Mouse (Mus musculus) cerebellum, adult 9-11 months (tissue): Measurements from ENCODE around the gene Scel.

Source experiments
- DNase-seq: peaks from one replicate; pipeline ENCODE4 v3.0.0; 2022

Gene Scel

DNA sequence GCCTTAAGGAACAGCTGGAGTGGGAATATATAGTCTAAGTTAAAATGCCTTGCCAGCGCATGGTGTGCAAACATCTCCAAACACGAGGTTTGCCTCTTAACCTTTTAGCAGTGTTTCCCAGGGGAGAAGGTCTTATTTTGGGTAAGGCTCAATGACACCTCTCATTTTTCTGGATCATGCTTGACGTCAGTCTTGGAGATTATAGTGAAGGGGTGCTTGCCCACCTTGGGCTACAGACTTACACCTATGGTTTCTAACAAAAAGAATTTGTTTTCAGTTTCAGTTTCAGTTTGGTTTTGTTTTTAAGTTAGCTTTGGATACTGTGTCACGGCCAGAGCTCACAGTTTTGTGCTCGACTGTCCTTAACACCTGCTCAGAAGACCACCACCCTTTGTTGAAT is 140.7 kb downstream of the Scel start:
- no peak for DNase-seq

DNA sequence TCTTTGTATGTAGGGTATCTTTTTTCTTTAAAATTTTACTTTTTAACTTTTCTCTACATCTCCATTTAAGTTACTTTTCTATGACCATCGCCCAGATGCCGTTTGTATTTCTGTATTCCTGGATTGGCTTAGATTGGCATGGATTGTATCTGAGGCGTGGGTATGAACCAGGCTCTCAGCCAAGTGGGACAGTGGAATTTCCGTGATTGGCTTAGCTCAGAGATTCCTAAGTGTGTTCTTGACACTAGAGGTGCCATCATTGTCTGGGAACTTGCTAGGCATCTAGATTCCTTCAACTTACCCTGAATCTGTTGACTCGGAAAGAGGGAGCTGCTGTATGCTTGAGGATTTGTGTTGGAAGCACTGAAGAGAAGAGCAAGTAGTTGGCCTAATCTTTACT is 142.3 kb downstream of the Scel start:
- DNase-seq = no peak

DNA sequence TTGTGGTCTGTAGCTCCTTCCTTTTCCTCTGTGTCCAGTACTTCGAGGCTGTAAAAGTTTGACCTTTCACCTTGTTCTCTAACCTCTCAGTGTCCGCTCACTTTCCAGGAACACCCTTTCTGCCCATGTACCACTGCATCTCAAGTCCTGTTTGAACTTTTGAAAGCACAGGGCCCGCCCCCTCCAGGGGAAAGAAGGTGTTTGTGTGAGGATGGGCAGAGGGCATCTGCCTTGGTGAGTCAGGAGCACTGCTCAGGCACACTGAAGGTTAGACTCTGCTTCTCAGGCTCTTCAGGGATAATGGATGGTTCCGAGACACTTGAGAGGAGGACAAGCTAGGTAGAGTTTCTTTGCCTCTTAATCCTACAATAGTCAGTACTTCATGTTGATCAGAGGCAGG is 144.7 kb downstream of the Scel start:
- no peak for DNase-seq
